Mouse (Mus musculus): ENCODE measurements around the gene Hand2. TPM values are rescaled to one million over a fixed set of nuclear protein-coding genes. Genes with fewer than 3 reads are reported as not detected.

Gene Hand2
- polyA plus RNA-seq (2012; ENCODE audit: insufficient read depth, insufficient read length, missing spikeins): not detected in 2 replicates

GRCm38 (mm10) chr8:57320851-57321743 lies at the start of gene Hand2:
Hand2 (plus strand) TSS chr8:57320983.
- Histone ChIP-seq H3K4me3 (ENCODE audit: insufficient read depth, low read depth, low read length) (peak within 1 kb of the TSS; percentile 31), H3K4me1 (ENCODE audit: control insufficient read depth, insufficient read depth, insufficient read length, low read length) (no peaks in the 10 kb centered on the region), H3K27ac (replicated peaks; ENCODE audit: low read depth, low read length) (no peak within 1 kb of the TSS)

- H3K27ac ChIP-seq (replicated peaks; ENCODE audit: low read depth, low read length): no peak overlapping the region
- H3K4me3 ChIP-seq (ENCODE audit: insufficient read depth, low read depth, low read length): no peak overlapping the region
- H3K4me1 ChIP-seq (ENCODE audit: control insufficient read depth, insufficient read depth, insufficient read length, low read length): no peaks in the 10 kb centered on the region
Measured at GRCm38 (mm10) chr8:57273055-57273454, 47.7 kb upstream of the Hand2 start.

GRCm38 (mm10) chr8:57293441-57293840 lies 27.3 kb upstream of the Hand2 start:
- H3K4me1 ChIP-seq (ENCODE audit: control insufficient read depth, insufficient read depth, insufficient read length, low read length): no peaks in the 10 kb centered on the region
- no peak overlapping the region for H3K27ac ChIP-seq (replicated peaks; ENCODE audit: low read depth, low read length)
- H3K4me3 ChIP-seq (ENCODE audit: insufficient read depth, low read depth, low read length): no peak overlapping the region

GRCm38 (mm10) chr8:57303513-57303912 lies 17.3 kb upstream of the Hand2 start:
- Histone ChIP-seq H3K4me1 (ENCODE audit: control insufficient read depth, insufficient read depth, insufficient read length, low read length) (no peaks in the 10 kb centered on the region), H3K4me3 (ENCODE audit: insufficient read depth, low read depth, low read length) (no peak overlapping the region), H3K27ac (replicated peaks; ENCODE audit: low read depth, low read length) (no peak overlapping the region)

- H3K4me3 ChIP-seq (ENCODE audit: insufficient read depth, low read depth, low read length): no peak overlapping the region
- no peak overlapping the region for H3K27ac ChIP-seq (replicated peaks; ENCODE audit: low read depth, low read length)
- no peaks in the 10 kb centered on the region for H3K4me1 ChIP-seq (ENCODE audit: control insufficient read depth, insufficient read depth, insufficient read length, low read length)
Measured at GRCm38 (mm10) chr8:57304944-57305343, 15.8 kb upstream of the Hand2 start.

- H3K4me3 ChIP-seq (ENCODE audit: insufficient read depth, low read depth, low read length): no peak overlapping the region
- H3K27ac ChIP-seq (replicated peaks; ENCODE audit: low read depth, low read length): no peak overlapping the region
- no peaks in the 10 kb centered on the region for H3K4me1 ChIP-seq (ENCODE audit: control insufficient read depth, insufficient read depth, insufficient read length, low read length)
Measured at GRCm38 (mm10) chr8:57306441-57306840, 14.3 kb upstream of the Hand2 start.

- Histone ChIP-seq H3K27ac (replicated peaks; ENCODE audit: low read depth, low read length) (no peak overlapping the region), H3K4me1 (ENCODE audit: control insufficient read depth, insufficient read depth, insufficient read length, low read length) (no peaks in the 10 kb centered on the region; the same call in 1 of the 2 replicates)
Measured at GRCm38 (mm10) chr8:57309844-57310485, 10.8 kb upstream of the Hand2 start.

GRCm38 (mm10) chr8:57312031-57312981 lies 8.5 kb upstream of the Hand2 start:
- no peak overlapping the region for H3K4me3 ChIP-seq (ENCODE audit: insufficient read depth, low read depth, low read length)
- H3K27ac ChIP-seq (replicated peaks; ENCODE audit: low read depth, low read length): no peak overlapping the region
- no peaks in the 10 kb centered on the region; the same call in 1 of the 2 replicates for H3K4me1 ChIP-seq (ENCODE audit: control insufficient read depth, insufficient read depth, insufficient read length, low read length)

More at GRCm38 (mm10) chr8:57309844-57310485, 10.8 kb upstream of the Hand2 start:
- H3K4me3 ChIP-seq (ENCODE audit: insufficient read depth, low read depth, low read length): no peak overlapping the region

- Histone ChIP-seq H3K27ac (replicated peaks; ENCODE audit: low read depth, low read length) (no peak overlapping the region), H3K4me1 (ENCODE audit: control insufficient read depth, insufficient read depth, insufficient read length, low read length) (no peaks in the 10 kb centered on the region; the same call in 1 of the 2 replicates), H3K4me3 (ENCODE audit: insufficient read depth, low read depth, low read length) (no peak overlapping the region)
Measured at GRCm38 (mm10) chr8:57313583-57313982, 7.2 kb upstream of the Hand2 start.

- H3K4me1 ChIP-seq (ENCODE audit: control insufficient read depth, insufficient read depth, insufficient read length, low read length): no peaks in the 10 kb centered on the region; the same call in 1 of the 2 replicates
- no peak overlapping the region for H3K4me3 ChIP-seq (ENCODE audit: insufficient read depth, low read depth, low read length)
- no peak overlapping the region for H3K27ac ChIP-seq (replicated peaks; ENCODE audit: low read depth, low read length)
Measured at GRCm38 (mm10) chr8:57314216-57314615, 6.6 kb upstream of the Hand2 start.

- Histone ChIP-seq H3K27ac (replicated peaks; ENCODE audit: low read depth, low read length) (no peak overlapping the region), H3K4me1 (ENCODE audit: control insufficient read depth, insufficient read depth, insufficient read length, low read length) (no peaks in the 10 kb centered on the region; the same call in 1 of the 2 replicates), H3K4me3 (ENCODE audit: insufficient read depth, low read depth, low read length) (no peak overlapping the region)
Measured at GRCm38 (mm10) chr8:57315471-57315870, 5.3 kb upstream of the Hand2 start.

GRCm38 (mm10) chr8:57317107-57317506 lies 3.7 kb upstream of the Hand2 start:
- no peak overlapping the region for H3K4me3 ChIP-seq (ENCODE audit: insufficient read depth, low read depth, low read length)
- no peak overlapping the region for H3K27ac ChIP-seq (replicated peaks; ENCODE audit: low read depth, low read length)
- no peaks in the 10 kb centered on the region; the same call in 1 of the 2 replicates for H3K4me1 ChIP-seq (ENCODE audit: control insufficient read depth, insufficient read depth, insufficient read length, low read length)

- H3K27ac ChIP-seq (replicated peaks; ENCODE audit: low read depth, low read length): no peak overlapping the region
- H3K4me1 ChIP-seq (ENCODE audit: control insufficient read depth, insufficient read depth, insufficient read length, low read length): no peaks in the 10 kb centered on the region
- H3K4me3 ChIP-seq (ENCODE audit: insufficient read depth, low read depth, low read length): no peak overlapping the region
Measured at GRCm38 (mm10) chr8:57317890-57318480, 2.8 kb upstream of the Hand2 start.

Measured in brown adipose tissue, adult 24 weeks (tissue).